ENCODE assay signal across 17 mouse cellular contexts in genomic region chr2:60613857-60614228, GRCm38 (mm10).
DNase-seq lines count a peak whose midpoint lies in the region; ATAC-seq and TF ChIP-seq lines count a peak whose summit lies in the region.
"Had no signal": no experiment of that assay in that cellular context is flagged by ENCODE, and none has a peak within 500 bp of the region (broad histone marks: within the 10 kb centered on the region; RNA-seq: fewer than 3 reads in every experiment).

No protein-coding gene starts in this region.

- no peak overlapping the region for H3K4me3 ChIP-seq in lung, postnatal 0 days (ENCODE audit: low read depth, low read length)
- peak overlapping the region; percentile 14; the same call in 1 of the 2 replicates for H3K4me3 ChIP-seq in forebrain, embryonic 10.5 days
- H3K4me3 ChIP-seq in forebrain, embryonic 13.5 days: no peak overlapping the region
- no peak overlapping the region for H3K4me3 ChIP-seq in forebrain, postnatal 0 days (ENCODE audit: low read depth, low read length)
- H3K4me3 ChIP-seq: embryonic facial prominence, embryonic 10.5 days; heart, embryonic 13.5 days; hindbrain, embryonic 13.5 days; kidney, embryonic 15.5 days had no signal

- no peaks in the 10 kb centered on the region for H3K27me3 ChIP-seq in lung, postnatal 0 days (replicated peaks; ENCODE audit: insufficient read depth, low read length)
- H3K27me3 ChIP-seq in forebrain, embryonic 10.5 days (ENCODE audit: poor library complexity, severe bottlenecking): no peaks in the 10 kb centered on the region
- H3K27me3 ChIP-seq in forebrain, embryonic 13.5 days: no peaks in the 10 kb centered on the region
- no peaks in the 10 kb centered on the region for H3K27me3 ChIP-seq in forebrain, postnatal 0 days (ENCODE audit: insufficient read depth, low read length)
- H3K27me3 ChIP-seq: heart, embryonic 13.5 days; hindbrain, embryonic 13.5 days; kidney, embryonic 15.5 days had no signal

- TF ChIP-seq EP300 in lung, postnatal 0 days (IDR thresholded peaks at IDR 0.05): no peak

- TF ChIP-seq CTCF in lung, postnatal 0 days (IDR thresholded peaks at IDR 0.05): no peak
- TF ChIP-seq CTCF in forebrain, postnatal 0 days (IDR thresholded peaks at IDR 0.05; ENCODE audit: low read depth): no peak

- intact Hi-C loops in heart, postnatal 36 days (cut with DNase I): no loop called here

- 64% methylated on average over 3 of the region's 3 CpGs for WGBS in lung, postnatal 0 days
- WGBS in forebrain, embryonic 10.5 days: 71% methylated on average over 3 of the region's 3 CpGs
- WGBS in forebrain, embryonic 13.5 days: 27% methylated on average over 3 of the region's 3 CpGs
- 32% methylated on average over 3 of the region's 3 CpGs for WGBS in forebrain, postnatal 0 days

- no peaks in the 10 kb centered on the region for H3K36me3 ChIP-seq in lung, postnatal 0 days (ENCODE audit: insufficient read depth, low read length)
- no peaks in the 10 kb centered on the region for H3K36me3 ChIP-seq in forebrain, embryonic 10.5 days (replicated peaks)
- no peaks in the 10 kb centered on the region for H3K36me3 ChIP-seq in forebrain, embryonic 13.5 days (ENCODE audit: poor library complexity, severe bottlenecking)
- H3K36me3 ChIP-seq in forebrain, postnatal 0 days (ENCODE audit: insufficient read depth): no peaks in the 10 kb centered on the region
- H3K36me3 ChIP-seq: embryonic facial prominence, embryonic 10.5 days; heart, embryonic 13.5 days; hindbrain, embryonic 13.5 days; kidney, embryonic 15.5 days had no signal

- peak; percentile 34 for DNase-seq in lung, postnatal 0 days (ENCODE audit: low spot score)
- DNase-seq in lung, postnatal 10 days: no peak
- no peak for DNase-seq in forebrain, embryonic 10.5 days (ENCODE audit: extremely low spot score, low spot score)
- DNase-seq in forebrain, postnatal 0 days: no peak
- DNase-seq in thymus, postnatal 25 days: no peak
- no peak for DNase-seq in heart, postnatal 36 days
- DNase-seq: adrenal gland, adult 8-10 months; cerebellum, adult 11-12 months; cerebellum, adult 9-11 months; gastrocnemius, postnatal 10 days; kidney, adult 2 months had no signal

- ATAC-seq in lung, postnatal 0 days: no peak
- no peak for ATAC-seq in forebrain, embryonic 13.5 days
- ATAC-seq in forebrain, postnatal 0 days: 0 out of 2 replicates have a peak, but pooled peaks have one; percentile 18
- ATAC-seq: hindbrain, postnatal 0 days had no signal

- no peaks in the 10 kb centered on the region for H3K9me3 ChIP-seq in lung, postnatal 0 days (ENCODE audit: low read length)
- H3K9me3 ChIP-seq in forebrain, embryonic 10.5 days: no peaks in the 10 kb centered on the region
- no peaks in the 10 kb centered on the region for H3K9me3 ChIP-seq in forebrain, embryonic 13.5 days (replicated peaks)
- H3K9me3 ChIP-seq in forebrain, postnatal 0 days (ENCODE audit: low read length): no peaks in the 10 kb centered on the region
- H3K9me3 ChIP-seq: embryonic facial prominence, embryonic 10.5 days; heart, embryonic 13.5 days; hindbrain, embryonic 13.5 days; kidney, embryonic 15.5 days had no signal

- H3K27ac ChIP-seq in lung, postnatal 0 days (ENCODE audit: low read length): no peak overlapping the region
- no peak overlapping the region for H3K27ac ChIP-seq in forebrain, embryonic 10.5 days
- H3K27ac ChIP-seq in forebrain, embryonic 13.5 days: no peak overlapping the region
- no peak overlapping the region for H3K27ac ChIP-seq in forebrain, postnatal 0 days (ENCODE audit: low read depth, low read length)
- H3K27ac ChIP-seq: embryonic facial prominence, embryonic 10.5 days; heart, embryonic 13.5 days; hindbrain, embryonic 13.5 days; hindbrain, postnatal 0 days; kidney, embryonic 15.5 days had no signal

- no peak overlapping the region for H3K4me2 ChIP-seq in lung, postnatal 0 days (replicated peaks; ENCODE audit: low read depth, low read length)
- H3K4me2 ChIP-seq in forebrain, embryonic 13.5 days: peak overlapping the region; percentile 31
- H3K4me2 ChIP-seq in forebrain, postnatal 0 days (ENCODE audit: low read depth): peak overlapping the region; percentile 27; the same call in 1 of the 2 replicates
- H3K4me2 ChIP-seq: heart, embryonic 13.5 days; hindbrain, embryonic 13.5 days; kidney, embryonic 15.5 days had no signal

- H3K4me1 ChIP-seq in lung, postnatal 0 days (ENCODE audit: insufficient read depth, low read depth, low read length): no peaks in the 10 kb centered on the region
- peaks cover 32% of the 10 kb centered on the region for H3K4me1 ChIP-seq in forebrain, embryonic 10.5 days
- peaks cover 20% of the 10 kb centered on the region for H3K4me1 ChIP-seq in forebrain, embryonic 13.5 days
- no peaks in the 10 kb centered on the region for H3K4me1 ChIP-seq in forebrain, postnatal 0 days (ENCODE audit: insufficient read depth)
- H3K4me1 ChIP-seq: heart, embryonic 13.5 days; kidney, embryonic 15.5 days had no signal

- H3K9ac ChIP-seq in lung, postnatal 0 days (replicated peaks; ENCODE audit: low read depth): no peak overlapping the region
- no peak overlapping the region for H3K9ac ChIP-seq in forebrain, embryonic 13.5 days
- H3K9ac ChIP-seq in forebrain, postnatal 0 days: no peak overlapping the region
- H3K9ac ChIP-seq: heart, embryonic 13.5 days; hindbrain, embryonic 13.5 days; kidney, embryonic 15.5 days had no signal
